ENCODE assay signal across 13 mouse cellular contexts in the genomic region with DNA sequence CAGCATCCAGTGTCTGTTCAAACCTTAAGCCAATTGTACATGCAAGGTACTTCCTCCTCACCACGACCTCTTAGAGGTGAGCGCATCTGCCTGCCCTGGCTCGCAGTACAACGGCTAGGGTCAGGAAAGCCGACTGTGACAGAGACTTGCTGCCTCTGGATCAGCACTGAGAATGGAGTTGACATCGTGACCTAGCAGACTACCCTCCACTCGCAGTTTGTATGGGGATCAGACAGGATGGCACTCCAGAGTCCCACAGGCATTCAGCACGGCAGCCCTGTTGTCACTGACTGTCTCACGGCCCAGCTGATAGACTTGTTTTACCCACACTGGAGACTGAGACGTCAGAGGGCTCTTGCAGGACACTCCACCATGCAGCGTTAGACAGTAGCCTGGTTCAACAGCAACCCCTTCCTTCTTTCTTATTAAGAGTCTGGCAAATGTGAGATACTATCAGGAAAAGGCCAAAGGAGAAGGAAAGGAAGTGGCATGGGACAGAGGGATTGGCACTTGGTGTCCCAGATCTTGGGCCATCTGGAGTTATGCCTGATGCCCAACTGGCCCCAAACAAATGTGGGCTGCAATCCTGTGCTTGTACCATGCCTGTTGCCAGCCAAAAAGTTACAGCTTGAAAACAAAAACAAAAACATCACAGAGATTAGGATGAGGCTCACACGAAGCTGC. TPM values are rescaled to one million over a fixed set of nuclear protein-coding genes. Genes with fewer than 3 reads are reported as not detected.
DNase-seq lines count a peak whose midpoint lies in the region; ATAC-seq and TF ChIP-seq lines count a peak whose summit lies in the region.
"Had no signal": no experiment of that assay in that cellular context is flagged by ENCODE, and none has a peak within 500 bp of the region (broad histone marks: within the 10 kb centered on the region; RNA-seq: fewer than 3 reads in every experiment).

No protein-coding gene starts in this region.

- no peak for TF ChIP-seq CTCF in liver, postnatal 0 days (IDR thresholded peaks at IDR 0.05; ENCODE audit: low read depth)

- H3K4me1 ChIP-seq in embryonic facial prominence, embryonic 13.5 days = peaks cover 61% of the 10 kb centered on the region
- peaks cover 62% of the 10 kb centered on the region for H3K4me1 ChIP-seq in embryonic facial prominence, embryonic 10.5 days
- H3K4me1 ChIP-seq in liver, postnatal 0 days (ENCODE audit: insufficient read depth) = peaks cover 40% of the 10 kb centered on the region
- H3K4me1 ChIP-seq in liver, embryonic 11.5 days (replicated peaks; ENCODE audit: control insufficient read depth, insufficient read depth, low read length) = peaks cover 34% of the 10 kb centered on the region
- peaks cover 26% of the 10 kb centered on the region for H3K4me1 ChIP-seq in forebrain, embryonic 16.5 days (replicated peaks; ENCODE audit: control insufficient read depth, insufficient read depth, low read length)

- H3K9ac ChIP-seq in embryonic facial prominence, embryonic 13.5 days = no peak overlapping the region
- H3K9ac ChIP-seq in liver, postnatal 0 days (replicated peaks) = no peak overlapping the region
- no peak overlapping the region for H3K9ac ChIP-seq in liver, embryonic 11.5 days (ENCODE audit: low read depth, low read length)
- H3K9ac ChIP-seq in forebrain, embryonic 16.5 days (replicated peaks; ENCODE audit: low read depth, low read length) = no peak overlapping the region
- H3K9ac ChIP-seq: heart, embryonic 15.5 days; liver, embryonic 15.5 days had no signal

- no peak overlapping the region for H3K4me3 ChIP-seq in embryonic facial prominence, embryonic 13.5 days
- H3K4me3 ChIP-seq in embryonic facial prominence, embryonic 10.5 days = no peak overlapping the region
- no peak overlapping the region for H3K4me3 ChIP-seq in liver, postnatal 0 days (ENCODE audit: low read depth, low read length)
- no peak overlapping the region for H3K4me3 ChIP-seq in liver, embryonic 11.5 days (ENCODE audit: low read depth, low read length)
- H3K4me3 ChIP-seq in forebrain, embryonic 16.5 days (replicated peaks; ENCODE audit: low read length) = no peak overlapping the region
- H3K4me3 ChIP-seq: heart, embryonic 15.5 days; liver, embryonic 15.5 days had no signal

- H3K27me3 ChIP-seq in embryonic facial prominence, embryonic 13.5 days = no peaks in the 10 kb centered on the region
- H3K27me3 ChIP-seq in embryonic facial prominence, embryonic 10.5 days (replicated peaks; ENCODE audit: low read depth, poor library complexity, severe bottlenecking) = no peaks in the 10 kb centered on the region
- no peaks in the 10 kb centered on the region for H3K27me3 ChIP-seq in liver, postnatal 0 days (ENCODE audit: insufficient read depth, low read length)
- H3K27me3 ChIP-seq in liver, embryonic 11.5 days (replicated peaks; ENCODE audit: control insufficient read depth, insufficient read depth, low read length) = no peaks in the 10 kb centered on the region
- no peaks in the 10 kb centered on the region for H3K27me3 ChIP-seq in forebrain, embryonic 16.5 days (replicated peaks; ENCODE audit: control insufficient read depth, insufficient read depth, low read length)
- H3K27me3 ChIP-seq: heart, embryonic 15.5 days; liver, embryonic 15.5 days had no signal

- TF ChIP-seq EP300 in liver, postnatal 0 days (IDR thresholded peaks at IDR 0.05; ENCODE audit: low read depth) = no peak

- DNase-seq in embryonic facial prominence, embryonic 10.5 days (ENCODE audit: low spot score) = no peak
- DNase-seq in liver, postnatal 0 days = no peak
- no peak for DNase-seq in liver, embryonic 11.5 days (ENCODE audit: low spot score)
- DNase-seq in cerebellum, adult 9-11 months = peak; percentile 75
- DNase-seq in thymus, postnatal 36 days = peak; percentile 57 to 58
- DNase-seq: adrenal gland, adult 8-10 months; kidney, adult 9 months had no signal

- no peaks in the 10 kb centered on the region for H3K9me3 ChIP-seq in embryonic facial prominence, embryonic 13.5 days
- H3K9me3 ChIP-seq in embryonic facial prominence, embryonic 10.5 days = no peaks in the 10 kb centered on the region
- H3K9me3 ChIP-seq in liver, postnatal 0 days (ENCODE audit: low read length) = no peaks in the 10 kb centered on the region
- no peaks in the 10 kb centered on the region for H3K9me3 ChIP-seq in liver, embryonic 11.5 days (ENCODE audit: control insufficient read depth, low read length)
- no peaks in the 10 kb centered on the region for H3K9me3 ChIP-seq in forebrain, embryonic 16.5 days (ENCODE audit: control insufficient read depth, low read length)
- H3K9me3 ChIP-seq: heart, embryonic 15.5 days; liver, embryonic 15.5 days had no signal

- H3K36me3 ChIP-seq in embryonic facial prominence, embryonic 13.5 days = no peaks in the 10 kb centered on the region
- H3K36me3 ChIP-seq in embryonic facial prominence, embryonic 10.5 days (replicated peaks) = peaks cover 16% of the 10 kb centered on the region
- 0 out of 2 replicates have a peak, but pooled peaks cover 3% of the 10 kb centered on the region for H3K36me3 ChIP-seq in liver, postnatal 0 days (replicated peaks; ENCODE audit: insufficient read depth, low read length)
- H3K36me3 ChIP-seq in liver, embryonic 11.5 days (ENCODE audit: control insufficient read depth, insufficient read depth, low read length) = no peaks in the 10 kb centered on the region
- no peaks in the 10 kb centered on the region for H3K36me3 ChIP-seq in forebrain, embryonic 16.5 days (ENCODE audit: control insufficient read depth, insufficient read depth)
- H3K36me3 ChIP-seq: heart, embryonic 15.5 days; liver, embryonic 15.5 days had no signal

- no peak overlapping the region for H3K4me2 ChIP-seq in embryonic facial prominence, embryonic 13.5 days
- no peak overlapping the region for H3K4me2 ChIP-seq in liver, postnatal 0 days (ENCODE audit: low read depth, low read length)
- no peak overlapping the region for H3K4me2 ChIP-seq in liver, embryonic 11.5 days
- no peak overlapping the region for H3K4me2 ChIP-seq in forebrain, embryonic 16.5 days (ENCODE audit: low read length)
- H3K4me2 ChIP-seq: heart, embryonic 15.5 days; liver, embryonic 15.5 days had no signal

- WGBS in embryonic facial prominence, embryonic 13.5 days = 71% methylated on average over 12 of the region's 12 CpGs
- 80% methylated on average over 12 of the region's 12 CpGs for WGBS in embryonic facial prominence, embryonic 10.5 days
- WGBS in liver, postnatal 0 days (ENCODE audit: insufficient replicate concordance) = 61% methylated on average over 12 of the region's 12 CpGs
- WGBS in liver, embryonic 11.5 days = 69% methylated on average over 12 of the region's 12 CpGs
- 77% methylated on average over 12 of the region's 12 CpGs for WGBS in forebrain, embryonic 16.5 days

- ATAC-seq in embryonic facial prominence, embryonic 13.5 days (ENCODE audit: insufficient number of reproducible peaks, insufficient read depth, low FRiP score, low TSS enrichment, low read depth) = no peak
- ATAC-seq in liver, postnatal 0 days = no peak
- no peak for ATAC-seq in liver, embryonic 11.5 days (replicated peaks; ENCODE audit: low FRiP score)
- ATAC-seq in activated CD4-positive, CD25-positive, alpha-beta regulatory T cell, adult 4 months = no peak
- ATAC-seq in forebrain, embryonic 16.5 days = no peak
- ATAC-seq: hindbrain, embryonic 16.5 days had no signal

- 0 out of 2 replicates have a peak overlapping the region, but pooled peaks have one; percentile 12 for H3K27ac ChIP-seq in embryonic facial prominence, embryonic 13.5 days
- H3K27ac ChIP-seq in embryonic facial prominence, embryonic 10.5 days (replicated peaks) = no peak overlapping the region
- 0 out of 2 replicates have a peak overlapping the region, but pooled peaks have one; percentile 19 for H3K27ac ChIP-seq in liver, postnatal 0 days (ENCODE audit: low read depth)
- H3K27ac ChIP-seq in liver, embryonic 11.5 days (ENCODE audit: low read depth, low read length) = no peak overlapping the region
- H3K27ac ChIP-seq in forebrain, embryonic 16.5 days (ENCODE audit: low read length) = no peak overlapping the region
- H3K27ac ChIP-seq: heart, embryonic 15.5 days; liver, embryonic 15.5 days had no signal

RNA-seq across cellular contexts. Expression of a gene that starts 6.1 kb away (rescaled TPM):
- 11.5 and 11.6 TPM in 2 replicates for polyA plus RNA-seq in embryonic facial prominence, embryonic 13.5 days (2015; fragmentation: Nextera tagmentation; extraction: Ambion mirVana)
- 7.5 and 8.1 TPM in 2 replicates for polyA plus RNA-seq in embryonic facial prominence, embryonic 10.5 days (2016; fragmentation: Nextera tagmentation; extraction: Ambion mirVana)
- polyA plus RNA-seq in liver, postnatal 0 days (2015; fragmentation: Nextera tagmentation; extraction: Ambion mirVana) = 1.5 and 1.6 TPM in 2 replicates
- 6.2 and 8.3 TPM in 2 replicates for polyA plus RNA-seq in liver, embryonic 11.5 days (2014; fragmentation: Nextera tagmentation; extraction: Ambion mirVana)
- 1 to 10 TPM; 3.1 to 3.3 TPM for polyA plus RNA-seq in activated CD4-positive, CD25-positive, alpha-beta regulatory T cell, adult 4 months (2017; shearing (Covaris generic))
- polyA plus RNA-seq in forebrain, embryonic 16.5 days (2015; fragmentation: Nextera tagmentation; extraction: Ambion mirVana) = 10.2 and 11.5 TPM in 2 replicates

Comparison
In these comparisons a context has a peak if more than half of its experiments do, and no peak if none do; other contexts are left out.
1. H3K27ac ChIP-seq: peak in embryonic facial prominence, embryonic 13.5 days (single experiment) and liver, postnatal 0 days (single experiment); none in embryonic facial prominence, embryonic 10.5 days (single experiment), liver, embryonic 11.5 days (single experiment) and forebrain, embryonic 16.5 days (single experiment).
2. DNase-seq: peak in cerebellum, adult 9-11 months (single experiment) and thymus, postnatal 36 days (2 of 2); none in embryonic facial prominence, embryonic 10.5 days (single experiment), liver, postnatal 0 days (single experiment) and liver, embryonic 11.5 days (single experiment).